Mouse (Mus musculus) hindbrain, embryonic 16.5 days (tissue): ENCODE results near the gene Ppm1h. TPM values are rescaled to one million over a fixed set of nuclear protein-coding genes. Genes with fewer than 3 reads are reported as not detected.

Experiments
- ATAC-seq: fragments of 200-750 bp; cut with Nextera tagmentation; 2 replicates; pipeline ENCODE4 v1.8.0; 2017; ENCODE audit warnings: moderate TSS enrichment, moderate library complexity
- H3K27ac ChIP-seq: fragments of 300-500 bp; sonication (generic); 2 replicates; pipeline ENCODE4 v1.5.1; 2014; ENCODE audit warnings: low read depth, mild to moderate bottlenecking, control low read depth, low read length, moderate library complexity
- H3K27me3 ChIP-seq: fragments of 300-500 bp; sonication (generic); replicated peaks from 2 replicates; pipeline ENCODE4 v1.6.1; 2014; ENCODE audit warnings: low read length; ENCODE audit not compliant: control insufficient read depth, insufficient read depth
- H3K36me3 ChIP-seq: fragments of 300-500 bp; sonication (generic); 2 replicates; pipeline ENCODE4 v1.6.1; 2014; ENCODE audit warnings: mild to moderate bottlenecking, low read length, moderate library complexity, mixed read lengths; ENCODE audit not compliant: control insufficient read depth, insufficient read depth
- H3K4me1 ChIP-seq: fragments of 300-500 bp; sonication (generic); 2 replicates; pipeline ENCODE4 v1.6.1; 2014; ENCODE audit warnings: low read depth, low read length; ENCODE audit not compliant: control insufficient read depth, insufficient read depth
- H3K4me2 ChIP-seq: fragments of 300-500 bp; sonication (generic); 2 replicates; pipeline ENCODE4 v1.6.1; 2014; ENCODE audit warnings: mild to moderate bottlenecking, low read length, control low read depth, moderate library complexity
- H3K4me3 ChIP-seq: fragments of 300-500 bp; sonication (generic); 2 replicates; pipeline ENCODE4 v1.5.1; 2014; ENCODE audit warnings: mild to moderate bottlenecking, low read length, control low read depth, moderate library complexity
- H3K9ac ChIP-seq: fragments of 300-500 bp; sonication (generic); 2 replicates; pipeline ENCODE4 v1.6.1; 2014; ENCODE audit warnings: low read depth, mild to moderate bottlenecking, control low read depth, low read length, moderate library complexity
- H3K9me3 ChIP-seq: fragments of 300-500 bp; sonication (generic); 2 replicates; pipeline ENCODE4 v1.6.1; 2014; ENCODE audit warnings: mild to moderate bottlenecking, low read length, moderate library complexity; ENCODE audit not compliant: control insufficient read depth
- WGBS: fragments of 180-500 bp; shearing (Covaris S2); extraction: QIAGEN DNeasy Blood & Tissue Kit; methylation state at CpG from one replicate; pipeline ENCODE4 v1.1.7; 2014; 5-methylcytosine and 5-hydroxymethylcytosine counted together
- polyA plus RNA-seq: library from polyadenylated mRNA; unstranded; fragments of >200 nt; fragmentation: Nextera tagmentation; extraction: Ambion mirVana; gene quantifications from 2 replicates; pipeline ENCODE4 v1.2.1, GENCODE M21; 2015

Ppm1h gene
- polyA plus RNA-seq, 1 experiment from 2014 or later: 33.5 TPM

- H3K27ac ChIP-seq: no peak overlapping the region
- H3K27me3 ChIP-seq: no peaks in the 10 kb centered on the region
- 65% methylated on average over 7 of the region's 7 CpGs for WGBS
- no peaks in the 10 kb centered on the region for H3K36me3 ChIP-seq
- no peak overlapping the region for H3K4me3 ChIP-seq
- H3K4me2 ChIP-seq: no peak overlapping the region
- peaks cover 14% of the 10 kb centered on the region for H3K4me1 ChIP-seq
- ATAC-seq: no peak
- no peaks in the 10 kb centered on the region for H3K9me3 ChIP-seq
- H3K9ac ChIP-seq: no peak overlapping the region
These were observed 287.9 kb downstream of the Ppm1h start for GRCm38 (mm10) chr10:122966421-122966820.

DNA sequence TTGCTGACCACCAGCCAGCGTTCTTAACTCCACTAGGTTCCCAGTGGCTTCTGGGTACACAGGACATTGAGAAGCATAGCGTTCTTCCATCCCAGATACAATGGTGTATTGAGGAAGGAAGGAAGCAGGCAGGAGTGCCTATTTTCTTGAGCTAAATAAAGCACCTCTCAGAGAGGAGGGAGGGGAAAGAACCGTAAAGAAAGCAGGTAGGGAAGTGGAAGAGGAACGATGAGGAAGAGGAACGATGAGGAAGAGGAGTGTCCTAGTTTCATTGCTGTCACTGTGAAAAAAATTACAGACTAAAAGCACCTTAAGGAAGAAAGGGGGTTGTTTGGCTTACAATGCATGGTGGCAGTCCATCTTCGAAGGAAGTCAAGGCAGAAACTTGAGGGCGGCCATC lies 291.6 kb downstream of the Ppm1h start:
- Histone ChIP-seq H3K27me3 (no peaks in the 10 kb centered on the region), H3K9ac (no peak overlapping the region), H3K4me1 (no peaks in the 10 kb centered on the region), H3K36me3 (no peaks in the 10 kb centered on the region), H3K4me2 (no peak overlapping the region), H3K27ac (no peak overlapping the region), H3K4me3 (no peak overlapping the region), H3K9me3 (no peaks in the 10 kb centered on the region)
- no peak for ATAC-seq
- 92% methylated on average over 7 of the region's 7 CpGs for WGBS

- Histone ChIP-seq H3K4me1 (peaks cover 3% of the 10 kb centered on the region; the same call in 1 of the 2 replicates), H3K4me2 (no peak overlapping the region), H3K27ac (no peak overlapping the region), H3K9me3 (no peaks in the 10 kb centered on the region), H3K4me3 (no peak overlapping the region), H3K27me3 (no peaks in the 10 kb centered on the region), H3K9ac (no peak overlapping the region), H3K36me3 (no peaks in the 10 kb centered on the region)
- ATAC-seq: no peak
These were observed 294.7 kb downstream of the Ppm1h start for GRCm38 (mm10) chr10:122973241-122973640.

GRCm38 (mm10) chr10:122976038-122976437 lies 297.5 kb downstream of the Ppm1h start:
- no peak overlapping the region for H3K27ac ChIP-seq
- no peaks in the 10 kb centered on the region for H3K27me3 ChIP-seq
- ATAC-seq: no peak
- 75% methylated on average over 9 of the region's 9 CpGs for WGBS
- H3K4me2 ChIP-seq: no peak overlapping the region
- H3K4me3 ChIP-seq: no peak overlapping the region
- no peaks in the 10 kb centered on the region for H3K9me3 ChIP-seq
- no peak overlapping the region for H3K9ac ChIP-seq
- peaks cover 3% of the 10 kb centered on the region; the same call in 1 of the 2 replicates for H3K4me1 ChIP-seq
- peaks cover 4% of the 10 kb centered on the region; the same call in 1 of the 2 replicates for H3K36me3 ChIP-seq

DNA sequence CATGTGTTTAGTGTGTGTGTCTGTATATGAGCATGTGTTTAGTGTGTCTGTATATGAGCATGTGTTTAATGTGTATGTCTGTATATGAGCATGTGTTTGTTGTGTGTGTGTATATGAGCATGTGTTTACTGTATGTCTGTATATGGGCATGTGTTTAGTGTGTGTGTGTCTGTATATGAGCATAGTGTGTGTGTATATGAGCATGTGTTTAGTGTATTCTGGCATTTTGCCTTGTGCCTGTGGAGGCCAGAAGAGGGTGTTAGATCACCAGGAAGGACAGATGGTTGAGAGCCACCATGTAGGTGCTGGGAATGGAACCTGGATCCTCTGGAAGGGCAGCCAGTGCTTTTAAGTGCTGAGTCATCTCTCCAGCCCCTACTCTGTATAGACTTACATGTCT lies 300.8 kb downstream of the Ppm1h start:
- H3K27ac ChIP-seq: no peak overlapping the region
- ATAC-seq: no peak
- no peak overlapping the region for H3K4me2 ChIP-seq
- H3K9me3 ChIP-seq: no peaks in the 10 kb centered on the region
- H3K27me3 ChIP-seq: no peaks in the 10 kb centered on the region
- H3K36me3 ChIP-seq: peaks cover 4% of the 10 kb centered on the region; the same call in 1 of the 2 replicates
- H3K9ac ChIP-seq: no peak overlapping the region
- H3K4me3 ChIP-seq: no peak overlapping the region
- H3K4me1 ChIP-seq: peaks cover 11% of the 10 kb centered on the region

- ATAC-seq: no peak
- H3K4me1 ChIP-seq: peaks cover 11% of the 10 kb centered on the region
- no peaks in the 10 kb centered on the region for H3K27me3 ChIP-seq
- H3K36me3 ChIP-seq: peaks cover 4% of the 10 kb centered on the region; the same call in 1 of the 2 replicates
- H3K9me3 ChIP-seq: no peaks in the 10 kb centered on the region
- no peak overlapping the region for H3K27ac ChIP-seq
- H3K9ac ChIP-seq: no peak overlapping the region
- H3K4me3 ChIP-seq: no peak overlapping the region
- 96% methylated on average over 12 of the region's 12 CpGs for WGBS
- H3K4me2 ChIP-seq: no peak overlapping the region
These were observed 301.6 kb downstream of the Ppm1h start for GRCm38 (mm10) chr10:122980123-122980522.

- 41% methylated on average over 11 of the region's 11 CpGs for WGBS
- H3K9ac ChIP-seq: 0 out of 2 replicates have a peak overlapping the region, but pooled peaks have one; percentile 29
- no peak overlapping the region for H3K27ac ChIP-seq
- H3K4me3 ChIP-seq: peak overlapping the region; percentile 91
- H3K36me3 ChIP-seq: peaks cover 4% of the 10 kb centered on the region; the same call in 1 of the 2 replicates
- peaks cover 16% of the 10 kb centered on the region for H3K4me1 ChIP-seq
- no peaks in the 10 kb centered on the region for H3K27me3 ChIP-seq
- H3K4me2 ChIP-seq: peak overlapping the region; percentile 71
- no peaks in the 10 kb centered on the region for H3K9me3 ChIP-seq
- no peak for ATAC-seq
These were observed 304.5 kb downstream of the Ppm1h start for GRCm38 (mm10) chr10:122982909-122983578.

GRCm38 (mm10) chr10:122983579-122984530 lies 305.3 kb downstream of the Ppm1h start:
- Histone ChIP-seq H3K27me3 (no peaks in the 10 kb centered on the region), H3K27ac (0 out of 2 replicates have a peak overlapping the region, but pooled peaks have one; percentile 19), H3K4me1 (peaks cover 16% of the 10 kb centered on the region), H3K4me3 (peak overlapping the region; percentile 91), H3K36me3 (peaks cover 4% of the 10 kb centered on the region; the same call in 1 of the 2 replicates), H3K9me3 (no peaks in the 10 kb centered on the region), H3K4me2 (peak overlapping the region; percentile 71), H3K9ac (peak overlapping the region; percentile 49)
- ATAC-seq: no peak
- WGBS: 30% methylated on average over 10 of the region's 10 CpGs
